ENCODE assay signal across 20 mouse cellular contexts in genomic region chr3:51306621-51307020, GRCm38 (mm10). TPM values are rescaled to one million over a fixed set of nuclear protein-coding genes. Genes with fewer than 3 reads are reported as not detected.
DNase-seq lines count a peak whose midpoint lies in the region; ATAC-seq and TF ChIP-seq lines count a peak whose summit lies in the region.
"Had no signal": no experiment of that assay in that cellular context is flagged by ENCODE, and none has a peak within 500 bp of the region (broad histone marks: within the 10 kb centered on the region; RNA-seq: fewer than 3 reads in every experiment).

No protein-coding gene starts in this region.

- TF ChIP-seq CTCF in stomach, postnatal 0 days (IDR thresholded peaks at IDR 0.05; ENCODE audit: low read depth), result no peak

- no peaks in the 10 kb centered on the region; the same call in 1 of the 2 replicates for H3K9me3 ChIP-seq in heart, embryonic 12.5 days (replicated peaks)
- no peaks in the 10 kb centered on the region for H3K9me3 ChIP-seq in heart, embryonic 10.5 days
- no peaks in the 10 kb centered on the region for H3K9me3 ChIP-seq in stomach, postnatal 0 days (ENCODE audit: control insufficient read depth, low read length)
- H3K9me3 ChIP-seq: G1E had no signal

- peaks cover 40% of the 10 kb centered on the region for H3K4me1 ChIP-seq in heart, embryonic 12.5 days (replicated peaks)
- H3K4me1 ChIP-seq in heart, embryonic 10.5 days, result peaks cover 41% of the 10 kb centered on the region
- no peaks in the 10 kb centered on the region for H3K4me1 ChIP-seq in stomach, postnatal 0 days (replicated peaks; ENCODE audit: control insufficient read depth, insufficient read depth)

- ATAC-seq in heart, embryonic 12.5 days (ENCODE audit: insufficient number of reproducible peaks, low FRiP score), result no peak
- ATAC-seq in stomach, postnatal 0 days (ENCODE audit: low FRiP score, low TSS enrichment), result no peak
- ATAC-seq: activated CD4-positive, CD25-positive, alpha-beta regulatory T cell, adult 4 months; CD4-positive, CD25-positive, alpha-beta regulatory T cell, adult 4 months; Patski had no signal

- H3K27me3 ChIP-seq in heart, embryonic 12.5 days (replicated peaks), result no peaks in the 10 kb centered on the region
- H3K27me3 ChIP-seq in heart, embryonic 10.5 days (ENCODE audit: insufficient read depth, poor library complexity, severe bottlenecking), result no peaks in the 10 kb centered on the region
- H3K27me3 ChIP-seq in stomach, postnatal 0 days (ENCODE audit: control insufficient read depth, insufficient read depth, low read length), result no peaks in the 10 kb centered on the region
- H3K27me3 ChIP-seq: CH12.LX, Patski had no signal

- TF ChIP-seq EP300 in stomach, postnatal 0 days (optimal IDR thresholded peaks at IDR 0.05), result no peak

- no peak overlapping the region for H3K9ac ChIP-seq in heart, embryonic 12.5 days
- H3K9ac ChIP-seq in stomach, postnatal 0 days (ENCODE audit: low read length), result no peak overlapping the region

- no peak overlapping the region for H3K4me3 ChIP-seq in heart, embryonic 12.5 days
- no peak overlapping the region for H3K4me3 ChIP-seq in heart, embryonic 10.5 days
- no peak overlapping the region for H3K4me3 ChIP-seq in stomach, postnatal 0 days (ENCODE audit: low read depth, low read length)

- 38% methylated on average over 2 of the region's 2 CpGs for WGBS in heart, embryonic 12.5 days
- WGBS in heart, embryonic 10.5 days, result 34% methylated on average over 2 of the region's 2 CpGs
- WGBS in stomach, postnatal 0 days, result 82% methylated on average over 2 of the region's 2 CpGs

- no peak overlapping the region for H3K4me2 ChIP-seq in heart, embryonic 12.5 days
- H3K4me2 ChIP-seq in stomach, postnatal 0 days (replicated peaks; ENCODE audit: low read depth), result no peak overlapping the region

- peaks cover 14% of the 10 kb centered on the region for H3K36me3 ChIP-seq in heart, embryonic 12.5 days
- H3K36me3 ChIP-seq in heart, embryonic 10.5 days, result peaks cover 15% of the 10 kb centered on the region
- 0 out of 2 replicates have a peak, but pooled peaks cover 9% of the 10 kb centered on the region for H3K36me3 ChIP-seq in stomach, postnatal 0 days (ENCODE audit: control insufficient read depth, insufficient read depth, low read length)

- peak; percentile 89 for DNase-seq in heart, adult 11 months
- DNase-seq in heart, embryonic 10.5 days (ENCODE audit: low spot score), result peak; percentile 69
- no peak for DNase-seq in heart, adult 8-10 months (ENCODE audit: low spot score)
- DNase-seq in stomach, postnatal 0 days (ENCODE audit: low spot score), result peak; percentile 7
- DNase-seq in spleen, adult 18-20 months, result no peak
- DNase-seq: adrenal gland, adult 2 months; adrenal gland, adult 8-10 months; adrenal gland, postnatal 10 days; adrenal gland, postnatal 25 days; adrenal gland, postnatal 36 days; B cell, adult 2 months; cerebellum, adult 11 months; cerebellum, adult 11-12 months; cerebellum, adult 18-20 months had no signal

- no peak overlapping the region for H3K27ac ChIP-seq in heart, embryonic 12.5 days (ENCODE audit: poor library complexity, severe bottlenecking)
- no peak overlapping the region for H3K27ac ChIP-seq in heart, embryonic 10.5 days
- H3K27ac ChIP-seq in stomach, postnatal 0 days (replicated peaks), result no peak overlapping the region

RNA-seq across cellular contexts. Expression of gene Elf2, which starts 33.8 kb away (rescaled TPM):
- polyA plus RNA-seq in heart, embryonic 12.5 days (2016; fragmentation: Nextera tagmentation; extraction: Ambion mirVana), result 45.5 and 57.7 TPM in 2 replicates
- 40.1 and 43.5 TPM in 2 replicates for polyA plus RNA-seq in heart, embryonic 10.5 days (2016; fragmentation: Nextera tagmentation; extraction: Ambion mirVana)
- total RNA-seq in heart, adult 8-10 months (2022), result 10 to 100 TPM; 40.6 to 52.9 (median 50.9) TPM
- 32.4 and 36.3 TPM in 2 replicates for polyA plus RNA-seq in stomach, postnatal 0 days (2015; fragmentation: Nextera tagmentation; extraction: Ambion mirVana)

Comparison
In these comparisons a context has a peak if more than half of its experiments do, and no peak if none do; other contexts are left out.
1. DNase-seq: peak in heart, adult 11 months (single experiment), heart, embryonic 10.5 days (single experiment) and stomach, postnatal 0 days (single experiment); none in heart, adult 8-10 months (single experiment) and spleen, adult 18-20 months (0 of 2).